Mouse (Mus musculus) ES-Bruce4 (cell line): ENCODE results near the gene Lzts2.

Experiments used
- CTCF ChIP-seq: IDR thresholded peaks from one replicate; pipeline ENCODE4 v1.8.1; 2011; ENCODE audit warnings: low read depth, low read length
- EP300 ChIP-seq: IDR thresholded peaks from 2 replicates; pipeline ENCODE4 v1.6.1; 2011; ENCODE audit warnings: low read depth, low read length; ENCODE audit not compliant: insufficient read depth
- POLR2A ChIP-seq: IDR thresholded peaks from one replicate; pipeline ENCODE4 v1.8.1; 2011; ENCODE audit warnings: low read length; ENCODE audit not compliant: insufficient read depth

- TF ChIP-seq POLR2A (no peak), CTCF (no peak), EP300 (no peak)
Measured at GRCm38 (mm10) chr19:45053451-45053850, 39.2 kb downstream of the Lzts2 start.
